Mouse (Mus musculus): ENCODE results near the gene Aunip. TPM values are rescaled to one million over a fixed set of nuclear protein-coding genes. Genes with fewer than 3 reads are reported as not detected.
"Not testable (repeated sequence)": the region's sequence is repeated elsewhere in the genome, so short reads cannot be mapped to it uniquely, and the experiment has no call there.

Gene Aunip
- polyA plus RNA-seq, 1 experiment: not detected

- Histone ChIP-seq H3K4me1 (ENCODE audit: control insufficient read depth, insufficient read depth, low read length) (peaks cover 20% of the 10 kb centered on the region), H3K27ac (ENCODE audit: insufficient read depth, low read depth, low read length) (peak overlapping the region; percentile 89), H3K4me3 (ENCODE audit: insufficient read depth, low read depth, low read length) (no peak overlapping the region)
- TF ChIP-seq POLR2A (IDR thresholded peaks at IDR 0.05; ENCODE audit: insufficient read depth, low read depth, low read length) (no peak), CTCF (IDR thresholded peaks at IDR 0.05; ENCODE audit: insufficient read depth, low read depth, low read length) (no peak)
- 41% methylated on average over 6 of the region's 6 CpGs for WGBS
These were observed 27.6 kb upstream of the Aunip start for GRCm38 (mm10) chr4:134483078-134483688.

- 16% methylated on average over 6 of the region's 6 CpGs for WGBS
- Histone ChIP-seq H3K4me3 (ENCODE audit: insufficient read depth, low read depth, low read length) (no peak overlapping the region), H3K27ac (ENCODE audit: insufficient read depth, low read depth, low read length) (peak overlapping the region; percentile 89), H3K4me1 (ENCODE audit: control insufficient read depth, insufficient read depth, low read length) (peaks cover 20% of the 10 kb centered on the region)
- TF ChIP-seq POLR2A (IDR thresholded peaks at IDR 0.05; ENCODE audit: insufficient read depth, low read depth, low read length) (no peak), CTCF (IDR thresholded peaks at IDR 0.05; ENCODE audit: insufficient read depth, low read depth, low read length) (no peak)
These were observed 27.1 kb upstream of the Aunip start for GRCm38 (mm10) chr4:134483696-134484095.

GRCm38 (mm10) chr4:134484231-134484630, 26.6 kb upstream of the Aunip start:
- no peak overlapping the region for H3K4me3 ChIP-seq (ENCODE audit: insufficient read depth, low read depth, low read length)
- H3K4me1 ChIP-seq (ENCODE audit: control insufficient read depth, insufficient read depth, low read length): peaks cover 20% of the 10 kb centered on the region
- peak overlapping the region; percentile 89 for H3K27ac ChIP-seq (ENCODE audit: insufficient read depth, low read depth, low read length)
- TF ChIP-seq CTCF (IDR thresholded peaks at IDR 0.05; ENCODE audit: insufficient read depth, low read depth, low read length): no peak
- no peak for TF ChIP-seq POLR2A (IDR thresholded peaks at IDR 0.05; ENCODE audit: insufficient read depth, low read depth, low read length)
- WGBS: 81% methylated on average over 10 of the region's 10 CpGs

- peaks cover 20% of the 10 kb centered on the region for H3K4me1 ChIP-seq (ENCODE audit: control insufficient read depth, insufficient read depth, low read length)
- 93% methylated on average over 5 of the region's 5 CpGs for WGBS
- no peak overlapping the region for H3K27ac ChIP-seq (ENCODE audit: insufficient read depth, low read depth, low read length)
- no peak overlapping the region for H3K4me3 ChIP-seq (ENCODE audit: insufficient read depth, low read depth, low read length)
- TF ChIP-seq POLR2A (IDR thresholded peaks at IDR 0.05; ENCODE audit: insufficient read depth, low read depth, low read length) (no peak), CTCF (IDR thresholded peaks at IDR 0.05; ENCODE audit: insufficient read depth, low read depth, low read length) (no peak)
These were observed 25.5 kb upstream of the Aunip start for GRCm38 (mm10) chr4:134485151-134485900.

GRCm38 (mm10) chr4:134488211-134488610, 22.6 kb upstream of the Aunip start:
- TF ChIP-seq POLR2A (IDR thresholded peaks at IDR 0.05; ENCODE audit: insufficient read depth, low read depth, low read length) (no peak), CTCF (IDR thresholded peaks at IDR 0.05; ENCODE audit: insufficient read depth, low read depth, low read length) (no peak)
- WGBS: 96% methylated on average over 5 of the region's 5 CpGs
- H3K4me3 ChIP-seq (ENCODE audit: insufficient read depth, low read depth, low read length): no peak overlapping the region
- H3K27ac ChIP-seq (ENCODE audit: insufficient read depth, low read depth, low read length): no peak overlapping the region
- H3K4me1 ChIP-seq (ENCODE audit: control insufficient read depth, insufficient read depth, low read length): peaks cover 15% of the 10 kb centered on the region

- Histone ChIP-seq H3K4me1 (ENCODE audit: control insufficient read depth, insufficient read depth, low read length) (peaks cover 11% of the 10 kb centered on the region), H3K4me3 (ENCODE audit: insufficient read depth, low read depth, low read length) (no peak overlapping the region)
- WGBS: 86% methylated on average over 11 of the region's 11 CpGs
These were observed 20.7 kb upstream of the Aunip start for GRCm38 (mm10) chr4:134489986-134490665.

GRCm38 (mm10) chr4:134491716-134492115, 19.1 kb upstream of the Aunip start:
- Histone ChIP-seq H3K4me1 (ENCODE audit: control insufficient read depth, insufficient read depth, low read length) (peaks cover 23% of the 10 kb centered on the region), H3K27ac (ENCODE audit: insufficient read depth, low read depth, low read length) (no peak overlapping the region), H3K4me3 (ENCODE audit: insufficient read depth, low read depth, low read length) (no peak overlapping the region)
- no peak for TF ChIP-seq POLR2A (IDR thresholded peaks at IDR 0.05; ENCODE audit: insufficient read depth, low read depth, low read length)
- no peak for TF ChIP-seq CTCF (IDR thresholded peaks at IDR 0.05; ENCODE audit: insufficient read depth, low read depth, low read length)
- WGBS: 67% methylated on average over 6 of the region's 6 CpGs

More at GRCm38 (mm10) chr4:134489986-134490665, 20.7 kb upstream of the Aunip start:
- no peak overlapping the region for H3K27ac ChIP-seq (ENCODE audit: insufficient read depth, low read depth, low read length)
- TF ChIP-seq CTCF (IDR thresholded peaks at IDR 0.05; ENCODE audit: insufficient read depth, low read depth, low read length): no peak
- TF ChIP-seq POLR2A (IDR thresholded peaks at IDR 0.05; ENCODE audit: insufficient read depth, low read depth, low read length): no peak

GRCm38 (mm10) chr4:134494161-134494560, 16.6 kb upstream of the Aunip start:
- 97% methylated on average over 6 of the region's 6 CpGs for WGBS
- H3K4me1 ChIP-seq (ENCODE audit: control insufficient read depth, insufficient read depth, low read length): peaks cover 36% of the 10 kb centered on the region
- not testable (repeated sequence) for H3K27ac ChIP-seq (ENCODE audit: insufficient read depth, low read depth, low read length); H3K4me3 ChIP-seq (ENCODE audit: insufficient read depth, low read depth, low read length)
